Mouse (Mus musculus) myocyte (in vitro differentiated cells): ENCODE results near the gene Hyou1. TPM values are rescaled to one million over a fixed set of nuclear protein-coding genes. Genes with fewer than 3 reads are reported as not detected.
"Not testable (repeated sequence)": the region's sequence is repeated elsewhere in the genome, so short reads cannot be mapped to it uniquely, and the experiment has no call there.

Experiments
- H3K27me3 ChIP-seq: one replicate; pipeline ENCODE4 v1.6.1; 2011; ENCODE audit not compliant: control insufficient read depth, insufficient read depth, insufficient read length
- H3K36me3 ChIP-seq: one replicate; pipeline ENCODE4 v1.6.1; 2011; ENCODE audit not compliant: control insufficient read depth, insufficient read depth
- H3K4me2 ChIP-seq: one replicate; pipeline ENCODE4 v1.6.1; 2011; ENCODE audit warnings: low read depth, control low read depth
- H3K4me3 ChIP-seq: one replicate; pipeline ENCODE4 v1.5.1; 2011; ENCODE audit warnings: mild to moderate bottlenecking, control low read depth, moderate library complexity
- H3K79me2 ChIP-seq: one replicate; pipeline ENCODE4 v1.6.1; 2011; ENCODE audit not compliant: control insufficient read depth, insufficient read depth
- H3ac ChIP-seq: one replicate; pipeline ENCODE4 v1.6.1; 2011; ENCODE audit not compliant: control insufficient read depth, insufficient read length
- CEBPB ChIP-seq: IDR thresholded peaks from 2 replicates; pipeline ENCODE4 v1.6.1; 2011; ENCODE audit warnings: mild to moderate bottlenecking, moderate library complexity; ENCODE audit not compliant: poor library complexity, insufficient read depth, severe bottlenecking
- E2F4 ChIP-seq: IDR thresholded peaks from one replicate; pipeline ENCODE4 v1.6.1; 2011; ENCODE audit warnings: mild to moderate bottlenecking, control low read depth, moderate library complexity; ENCODE audit not compliant: insufficient read depth
- MAX ChIP-seq: IDR thresholded peaks from one replicate; pipeline ENCODE4 v1.6.1; 2011; ENCODE audit warnings: low read depth, mild to moderate bottlenecking, control low read depth
- MYOD1 ChIP-seq, 3 experiments: IDR thresholded peaks; one replicate each; pipeline ENCODE4 v1.6.1; 2011; ENCODE audit warnings: control low read depth in 2 of 3, low read depth in 2 of 3, mild to moderate bottlenecking in 2 of 3, moderate library complexity in 1 of 3; ENCODE audit not compliant: insufficient read length in 2 of 3, control insufficient read depth in 1 of 3
- MYOG ChIP-seq, 3 experiments: IDR thresholded peaks; one replicate each; pipeline ENCODE4 v1.6.1; 2011; ENCODE audit warnings: control low read depth in 2 of 3, low read depth in 2 of 3, mild to moderate bottlenecking in 2 of 3; ENCODE audit not compliant: insufficient read length in 2 of 3, control insufficient read depth in 1 of 3, insufficient read depth in 1 of 3
- POLR2A ChIP-seq: IDR thresholded peaks from one replicate; pipeline ENCODE4 v1.6.1; 2011; ENCODE audit warnings: low read depth, mild to moderate bottlenecking, control low read depth, moderate library complexity; ENCODE audit not compliant: insufficient read length
- POLR2AphosphoS2 ChIP-seq: IDR thresholded peaks from one replicate; pipeline ENCODE4 v1.6.1; 2011; ENCODE audit warnings: low read depth, control low read depth; ENCODE audit not compliant: insufficient read length
- REST ChIP-seq: IDR thresholded peaks from one replicate; pipeline ENCODE4 v1.6.1; 2011; ENCODE audit warnings: mild to moderate bottlenecking, control low read depth, moderate library complexity; ENCODE audit not compliant: insufficient read depth, insufficient read length
- SRF ChIP-seq: IDR thresholded peaks from one replicate; pipeline ENCODE4 v1.6.1; 2011; ENCODE audit warnings: low read depth; ENCODE audit not compliant: control insufficient read depth, insufficient read length
- TCF12 ChIP-seq: IDR thresholded peaks from one replicate; pipeline ENCODE4 v1.6.1; 2011; ENCODE audit warnings: mild to moderate bottlenecking, control low read depth; ENCODE audit not compliant: poor library complexity, insufficient read depth, severe bottlenecking
- TCF3 ChIP-seq: IDR thresholded peaks from one replicate; pipeline ENCODE4 v1.6.1; 2011; ENCODE audit warnings: low read depth, control low read depth; ENCODE audit not compliant: insufficient read length
- USF1 ChIP-seq: IDR thresholded peaks from one replicate; pipeline ENCODE4 v1.6.1; 2011; ENCODE audit warnings: low read depth, mild to moderate bottlenecking, control low read depth, moderate library complexity
- polyA plus RNA-seq: library from polyadenylated mRNA; unstranded; fragments of >200 nt; fragmentation: generic; extraction: Trizol; gene quantifications from one replicate; pipeline ENCODE4 v1.2.1, GENCODE M21; 2012; ENCODE audit warnings: missing spikeins

The Hyou1 gene
- polyA plus RNA-seq, 1 experiment, result 45.9 TPM

DNA sequence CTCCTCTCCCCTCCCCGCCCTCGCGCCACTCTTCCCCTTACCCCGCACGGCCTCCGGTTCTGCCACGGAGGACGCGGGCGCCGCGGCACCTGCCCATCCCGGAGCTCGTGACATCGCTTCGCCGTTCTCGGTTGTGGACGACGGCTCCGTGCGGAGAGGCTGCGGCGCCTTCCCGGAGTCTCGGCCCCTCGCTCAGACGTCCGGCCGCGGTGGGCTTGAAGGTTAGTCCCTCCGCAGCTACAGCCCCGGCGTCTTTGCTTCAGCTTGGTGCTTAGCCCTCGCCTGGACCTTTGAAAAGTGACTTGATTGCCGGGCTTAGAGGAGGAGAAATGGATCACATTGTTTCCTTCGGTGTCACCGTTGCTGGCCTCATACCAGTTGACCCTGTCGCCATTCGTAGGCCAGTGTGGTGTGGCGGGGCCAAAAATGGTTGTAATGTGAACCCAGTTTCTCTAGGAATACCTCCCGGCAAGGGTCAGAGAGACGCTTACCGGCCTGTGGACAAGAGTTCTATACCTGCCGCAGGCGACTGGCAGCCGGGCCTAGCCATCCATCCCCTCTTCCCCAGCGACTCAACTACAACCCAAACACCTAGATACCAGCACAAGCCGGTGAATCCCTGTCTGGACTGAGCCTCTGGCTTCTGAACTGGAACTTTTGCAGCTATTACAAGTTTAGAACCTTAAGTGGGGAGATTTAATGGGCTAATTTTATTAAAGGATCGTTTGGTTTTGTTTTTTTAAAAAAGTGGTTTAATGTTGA, 43.8 kb upstream of the Hyou1 start:
- peaks cover 23% of the 10 kb centered on the region for H3K79me2 ChIP-seq
- H3K27me3 ChIP-seq, result no peaks in the 10 kb centered on the region
- peak overlapping the region; percentile 80 for H3K4me2 ChIP-seq
- peaks cover 42% of the 10 kb centered on the region for H3K36me3 ChIP-seq
- peak overlapping the region; percentile 86 for H3ac ChIP-seq
- H3K4me3 ChIP-seq, result peak overlapping the region; percentile 76
- TF ChIP-seq POLR2AphosphoS2 (peak; percentile 67), MYOG (IDR thresholded peaks at IDR 0.05; ENCODE audit: control insufficient read depth in 1 of 3, insufficient read depth in 1 of 3, insufficient read length in 2 of 3, low read depth in 2 of 3) (peak in 1 of 3 experiments; percentile 26), E2F4 (no peak)

- Histone ChIP-seq H3K4me2 (peak overlapping the region; percentile 80), H3ac (peak overlapping the region; percentile 86), H3K27me3 (no peaks in the 10 kb centered on the region), H3K79me2 (peaks cover 27% of the 10 kb centered on the region), H3K4me3 (peak overlapping the region; percentile 76), H3K36me3 (peaks cover 37% of the 10 kb centered on the region)
- TF ChIP-seq CEBPB, result no peak
- TF ChIP-seq MYOG (IDR thresholded peaks at IDR 0.05; ENCODE audit: control insufficient read depth in 1 of 3, insufficient read depth in 1 of 3, insufficient read length in 2 of 3, low read depth in 2 of 3), result no peak
- no peak for TF ChIP-seq TCF3
- TF ChIP-seq MYOD1 (IDR thresholded peaks at IDR 0.05; ENCODE audit: control insufficient read depth in 1 of 3, insufficient read length in 2 of 3, low read depth in 2 of 3), result no peak
- no peak for TF ChIP-seq SRF
- TF ChIP-seq USF1, result no peak
- TF ChIP-seq POLR2AphosphoS2, result no peak
- no peak for TF ChIP-seq REST
- TF ChIP-seq TCF12, result no peak
- no peak for TF ChIP-seq MAX
These were observed 43.2 kb upstream of the Hyou1 start for GRCm38 (mm10) chr9:44336093-44336406.

DNA sequence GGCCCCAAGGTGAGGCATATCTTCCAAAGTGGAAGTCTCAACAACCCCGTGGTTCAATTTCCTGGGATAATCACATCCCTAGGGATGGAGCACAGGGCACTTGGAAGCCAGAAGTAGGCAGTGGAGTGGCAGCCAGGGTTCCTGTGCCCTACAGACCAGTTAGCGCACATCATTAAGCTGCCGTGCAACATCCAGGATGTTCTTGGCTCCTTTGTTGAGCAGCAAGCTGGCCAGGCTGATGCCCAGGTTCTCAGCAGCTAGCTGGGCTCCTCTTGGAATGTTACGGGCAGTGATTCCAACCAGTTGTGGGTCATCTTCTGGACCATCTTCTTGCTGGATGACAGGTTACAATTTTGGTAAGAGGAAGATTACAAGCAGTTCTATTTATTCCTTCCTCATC, 42.8 kb upstream of the Hyou1 start:
- peaks cover 32% of the 10 kb centered on the region for H3K36me3 ChIP-seq
- peak overlapping the region; percentile 80 for H3K4me2 ChIP-seq
- H3ac ChIP-seq, H3K27me3 ChIP-seq: not testable (repeated sequence)
- peaks cover 27% of the 10 kb centered on the region for H3K79me2 ChIP-seq
- TF ChIP-seq POLR2AphosphoS2, result peak; percentile 54
- peak overlapping the region; percentile 76 for H3K4me3 ChIP-seq

- H3ac ChIP-seq, result no peak overlapping the region
- no peaks in the 10 kb centered on the region for H3K27me3 ChIP-seq
- TF ChIP-seq REST, result no peak
- peak; percentile 60 for TF ChIP-seq POLR2AphosphoS2
- no peak for TF ChIP-seq TCF3
- TF ChIP-seq USF1, result no peak
- TF ChIP-seq MYOD1 (IDR thresholded peaks at IDR 0.05; ENCODE audit: control insufficient read depth in 1 of 3, insufficient read length in 2 of 3, low read depth in 2 of 3), result no peak
- no peak for TF ChIP-seq CEBPB
- peak overlapping the region; percentile 80 for H3K4me2 ChIP-seq
- peak overlapping the region; percentile 76 for H3K4me3 ChIP-seq
- peaks cover 28% of the 10 kb centered on the region for H3K36me3 ChIP-seq
- H3K79me2 ChIP-seq, result peaks cover 27% of the 10 kb centered on the region
These were observed 42.3 kb upstream of the Hyou1 start for GRCm38 (mm10) chr9:44336964-44337363.

GRCm38 (mm10) chr9:44337436-44338169, 41.7 kb upstream of the Hyou1 start:
- Histone ChIP-seq H3K4me3 (peak overlapping the region; percentile 76), H3K36me3 (peaks cover 22% of the 10 kb centered on the region), H3ac (no peak overlapping the region), H3K4me2 (peak overlapping the region; percentile 80), H3K79me2 (peaks cover 31% of the 10 kb centered on the region), H3K27me3 (no peaks in the 10 kb centered on the region)
- TF ChIP-seq POLR2A (peak; percentile 65), POLR2AphosphoS2 (peak; percentile 98), USF1 (no peak)
